Mouse (Mus musculus): ENCODE measurements around the gene Tbkbp1.

GRCm38 (mm10) chr11:97176851-97177250, 25.6 kb upstream of the Tbkbp1 start:
- peak; percentile 61 for TF ChIP-seq CTCF (IDR thresholded peaks at IDR 0.05; ENCODE audit: low read depth)
- TF ChIP-seq EP300 (IDR thresholded peaks at IDR 0.05; ENCODE audit: low read depth): no peak

Measured in liver, embryonic 14.5 days (tissue).